Mouse (Mus musculus) kidney, embryonic 14.5 days (tissue): Measurements from ENCODE around the gene Cfap61. TPM values are rescaled to one million over a fixed set of nuclear protein-coding genes. Genes with fewer than 3 reads are reported as not detected.
A peak's percentile ranks its signal among the peaks of the same experiment; 100 is the strongest.
"Not testable (repeated sequence)": the region's sequence is repeated elsewhere in the genome, so short reads cannot be mapped to it uniquely, and the experiment has no call there.

Source experiments
- ATAC-seq: fragments of 200-750 bp; cut with Nextera tagmentation; 2 replicates; pipeline ENCODE4 v1.8.0; 2017; ENCODE audit warnings: moderate number of reproducible peaks, mild to moderate bottlenecking, moderate TSS enrichment, moderate library complexity; ENCODE audit not compliant: low FRiP score, low TSS enrichment
- H3K27ac ChIP-seq: fragments of 300-500 bp; sonication (generic); 2 replicates; pipeline ENCODE4 v1.5.1; 2014; ENCODE audit warnings: low read depth, mild to moderate bottlenecking, low read length, moderate library complexity, mixed read lengths
- H3K27me3 ChIP-seq: fragments of 300-500 bp; sonication (generic); 2 replicates; pipeline ENCODE4 v1.6.1; 2014; ENCODE audit warnings: mild to moderate bottlenecking, low read length; ENCODE audit not compliant: control insufficient read depth, insufficient read depth
- H3K36me3 ChIP-seq: fragments of 300-500 bp; sonication (generic); 2 replicates; pipeline ENCODE4 v1.6.1; 2014; ENCODE audit warnings: low read length, mixed read lengths; ENCODE audit not compliant: control insufficient read depth, insufficient read depth
- H3K4me1 ChIP-seq: fragments of 300-500 bp; sonication (generic); 2 replicates; pipeline ENCODE4 v1.6.1; 2014; ENCODE audit warnings: low read length, mixed read lengths; ENCODE audit not compliant: control insufficient read depth, insufficient read depth
- H3K4me2 ChIP-seq: fragments of 300-500 bp; sonication (generic); replicated peaks from 2 replicates; pipeline ENCODE4 v1.6.1; 2014; ENCODE audit warnings: low read depth, mild to moderate bottlenecking, low read length
- H3K4me3 ChIP-seq: fragments of 300-500 bp; sonication (generic); 2 replicates; pipeline ENCODE4 v1.5.1; 2014; ENCODE audit warnings: mild to moderate bottlenecking, low read length
- H3K9ac ChIP-seq: fragments of 300-500 bp; sonication (generic); 2 replicates; pipeline ENCODE4 v1.6.1; 2014; ENCODE audit warnings: low read depth, mild to moderate bottlenecking, low read length, moderate library complexity
- H3K9me3 ChIP-seq: fragments of 300-500 bp; sonication (generic); 2 replicates; pipeline ENCODE4 v1.6.1; 2016; ENCODE audit warnings: low read length; ENCODE audit not compliant: control insufficient read depth
- WGBS: fragments of 180-500 bp; shearing (Covaris S2); extraction: QIAGEN DNeasy Blood & Tissue Kit; methylation state at CpG from one replicate; pipeline ENCODE4 v1.1.7; 2014; 5-methylcytosine and 5-hydroxymethylcytosine counted together
- polyA plus RNA-seq: library from polyadenylated mRNA; unstranded; fragments of >200 nt; fragmentation: Nextera tagmentation; extraction: Ambion mirVana; gene quantifications from 2 replicates; pipeline ENCODE4 v1.2.1, GENCODE M21; 2014

The Cfap61 gene
- polyA plus RNA-seq = 0.49 and 0.73 TPM in 2 replicates

DNA sequence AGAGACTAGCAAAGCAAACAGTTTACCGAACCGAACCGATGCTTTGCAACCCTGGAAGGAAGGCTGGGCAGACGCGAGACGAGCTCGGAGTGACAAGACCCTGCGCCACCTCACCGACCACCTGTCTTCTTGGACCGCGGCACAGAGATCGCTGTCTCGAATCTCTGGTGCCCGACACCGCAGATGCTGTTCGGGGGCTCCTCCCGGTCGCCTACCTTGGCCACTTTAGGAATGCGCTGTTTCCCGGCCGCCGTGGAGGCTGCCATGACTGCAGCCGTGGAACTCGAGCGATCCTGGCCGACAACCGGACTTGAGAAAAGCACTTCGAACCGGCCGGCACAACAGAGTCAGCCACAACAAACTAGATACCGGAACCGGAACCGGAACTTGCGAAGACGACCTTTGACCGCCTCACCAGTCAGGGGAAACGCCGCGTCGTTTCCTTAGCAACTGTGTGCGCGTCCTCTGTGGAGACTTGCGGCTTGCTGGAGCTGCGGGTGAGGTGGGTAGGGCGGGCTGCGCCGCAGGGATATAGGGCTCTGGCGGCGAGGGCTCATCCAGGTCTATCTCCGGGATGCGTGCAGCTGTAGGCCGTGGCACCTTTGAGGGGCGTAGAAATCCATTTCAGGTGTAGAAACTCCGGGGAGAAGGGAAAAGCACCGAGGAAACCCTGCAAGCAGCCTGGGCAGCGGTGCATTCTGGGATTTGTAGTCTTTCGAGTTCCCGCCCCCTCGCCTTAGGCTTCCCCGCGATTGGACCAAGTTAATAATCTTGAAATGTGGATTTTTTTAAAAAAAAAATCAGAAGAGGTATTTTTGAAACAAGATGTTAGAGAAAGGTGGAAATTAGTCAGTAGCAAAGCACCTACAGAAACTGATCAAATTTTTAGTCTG, at the start of gene Cfap61, which contains the start of gene Crnkl1:
TSS of gene Cfap61 (plus strand) at position 446 of the 893 bp plus-strand sequence.
TSS of gene Crnkl1 (minus strand) at position 676 of the 893 bp plus-strand sequence.
- Histone ChIP-seq H3K4me1 (peaks cover 7% of the 10 kb centered on the region; the same call in 1 of the 2 replicates), H3K9ac (peak within 1 kb of the TSS; percentile 74), H3K4me3 (peak within 1 kb of the TSS; percentile 95), H3K4me2 (peak within 1 kb of the TSS; percentile 83), H3K9me3 (no peaks in the 10 kb centered on the region), H3K27ac (no peak within 1 kb of the TSS), H3K36me3 (peaks cover 24% of the 10 kb centered on the region), H3K27me3 (no peaks in the 10 kb centered on the region)
- peak; percentile 98 for ATAC-seq
- under 1% methylated on average over 61 of the region's 61 CpGs for WGBS

DNA sequence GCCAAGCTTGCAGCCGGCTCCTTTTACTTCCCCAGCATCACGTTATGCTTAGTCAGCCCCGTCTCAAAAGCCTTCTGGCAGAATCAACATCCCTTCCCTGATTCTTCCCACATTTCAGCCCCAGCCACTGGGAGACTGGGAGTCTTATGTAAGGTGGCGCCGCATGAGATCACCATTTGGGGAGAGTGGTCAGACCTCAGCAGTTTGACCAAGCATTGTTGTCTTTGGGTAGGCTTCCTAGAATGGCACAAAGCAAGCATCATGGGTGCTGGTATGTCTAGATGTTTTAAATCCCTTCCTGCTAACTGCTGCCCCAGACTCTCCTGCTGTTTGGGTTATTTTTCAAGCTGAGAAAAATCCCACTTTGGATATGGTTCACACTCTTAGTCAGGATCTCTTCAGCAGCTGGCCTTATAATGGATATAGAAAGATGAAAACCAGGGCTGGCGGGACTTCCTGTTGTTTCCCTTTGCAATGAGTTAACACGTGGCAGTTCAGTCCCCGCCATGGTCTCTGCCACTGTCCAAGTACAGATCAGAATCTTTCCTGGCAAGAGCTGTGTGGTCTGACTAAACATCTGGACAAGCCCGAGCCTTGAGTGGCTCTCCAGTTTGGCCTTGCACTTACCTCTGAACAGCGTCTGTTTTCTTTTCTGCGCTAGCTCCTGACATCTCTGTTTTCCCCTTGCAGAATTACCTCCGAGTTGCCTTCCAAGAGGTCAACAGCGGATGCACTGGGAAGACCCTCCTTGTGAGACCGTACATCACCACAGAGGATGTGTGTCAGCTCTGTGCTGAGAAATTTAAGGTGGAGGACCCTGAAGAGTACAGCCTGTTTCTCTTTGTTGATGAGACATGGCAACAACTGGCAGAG, 49.4 kb upstream of the Cfap61 start:
- H3K9me3 ChIP-seq = no peaks in the 10 kb centered on the region
- peaks cover 22% of the 10 kb centered on the region for H3K4me1 ChIP-seq
- H3K9ac ChIP-seq = no peak overlapping the region
- no peak overlapping the region for H3K4me3 ChIP-seq
- H3K36me3 ChIP-seq = peaks cover 23% of the 10 kb centered on the region
- no peak for ATAC-seq
- H3K27me3 ChIP-seq = no peaks in the 10 kb centered on the region
- H3K4me2 ChIP-seq = no peak overlapping the region
- WGBS = 41% methylated on average over 14 of the region's 14 CpGs
- H3K27ac ChIP-seq = peak overlapping the region; percentile 75; the same call in 1 of the 2 replicates

DNA sequence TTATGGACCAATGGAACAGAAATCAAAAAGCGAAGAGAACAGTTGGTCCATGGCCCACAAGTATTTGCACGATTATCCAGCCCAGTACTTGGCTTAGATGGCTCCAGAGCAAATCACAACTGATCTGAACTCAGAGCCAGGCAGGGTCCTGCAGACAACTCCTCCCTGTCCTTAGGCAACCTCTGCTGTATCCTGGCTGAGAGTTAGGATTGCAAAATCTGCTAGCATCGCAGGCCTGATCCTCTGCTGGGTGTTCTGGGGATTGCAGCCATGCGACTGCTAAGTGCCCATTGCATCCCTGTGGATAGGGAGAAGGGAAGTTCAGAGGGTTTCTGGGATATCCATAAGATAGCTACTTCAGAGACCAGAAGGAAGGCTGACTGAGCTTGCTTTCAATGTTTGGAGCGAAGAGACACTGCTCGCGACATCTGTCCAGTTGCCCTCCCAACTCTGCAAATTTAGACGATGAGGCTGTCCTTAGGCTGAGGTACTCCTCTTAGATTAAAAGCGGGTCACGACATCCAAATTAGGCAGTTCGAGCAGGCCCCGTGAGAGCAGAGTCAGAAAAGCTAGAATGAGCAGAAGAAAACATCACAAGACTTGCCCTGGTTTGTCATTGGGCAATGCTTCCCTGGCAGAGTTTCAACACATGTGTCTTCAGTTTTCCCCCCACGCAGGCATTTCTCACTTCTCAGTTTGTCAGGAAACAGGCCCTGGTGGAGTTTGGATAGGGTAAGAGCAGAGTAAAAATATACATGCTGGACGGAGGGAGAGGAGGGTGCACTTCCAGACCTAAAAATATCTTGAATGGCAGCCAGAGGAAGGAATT, 46.4 kb upstream of the Cfap61 start:
- no peak overlapping the region for H3K9ac ChIP-seq
- no peak overlapping the region for H3K4me2 ChIP-seq

DNA sequence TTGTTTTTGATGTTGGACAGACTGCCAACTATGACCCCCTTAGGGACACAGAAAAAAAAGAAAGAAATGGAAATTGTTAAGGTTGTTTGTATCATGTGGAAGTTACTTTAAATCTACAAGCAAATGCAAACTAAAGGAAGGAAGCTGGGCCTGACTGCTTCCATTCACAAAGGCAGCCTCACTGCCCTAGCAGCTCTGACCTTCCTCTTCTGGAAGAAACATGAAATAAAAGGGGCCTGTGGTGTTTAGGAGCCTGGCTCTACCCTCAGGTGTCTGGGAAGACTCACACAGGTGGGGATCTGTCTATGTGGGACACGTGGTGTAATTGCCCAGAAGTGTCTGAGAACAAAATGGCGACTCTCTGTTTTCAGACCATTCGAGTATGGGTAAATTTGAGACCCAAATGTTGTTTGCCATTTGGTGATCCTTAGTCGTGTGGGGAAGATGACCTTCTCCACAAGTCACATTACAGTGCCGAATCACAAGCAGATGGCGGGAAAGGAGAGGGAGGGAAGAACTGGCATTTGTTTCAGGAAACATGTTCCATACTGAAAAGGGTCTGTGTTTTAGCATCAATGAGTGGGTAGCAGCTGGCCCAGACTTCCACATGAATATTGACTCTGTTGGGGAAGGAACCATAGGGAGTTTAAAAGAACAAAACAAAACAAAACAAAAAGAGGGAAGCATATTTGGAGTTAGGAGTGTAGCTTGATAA, 45.7 kb upstream of the Cfap61 start:
- WGBS = 42% methylated on average over 6 of the region's 6 CpGs
- Histone ChIP-seq H3K9ac (no peak overlapping the region), H3K9me3 (no peaks in the 10 kb centered on the region), H3K27ac (peak overlapping the region; percentile 25; the same call in 1 of the 2 replicates), H3K27me3 (no peaks in the 10 kb centered on the region), H3K4me3 (no peak overlapping the region), H3K4me1 (peaks cover 19% of the 10 kb centered on the region), H3K36me3 (peaks cover 13% of the 10 kb centered on the region), H3K4me2 (no peak overlapping the region)
- no peak for ATAC-seq

More for the DNA sequence above, 46.4 kb upstream of the Cfap61 start:
- WGBS = 48% methylated on average over 14 of the region's 14 CpGs
- peak; percentile 14; the same call in 1 of the 2 replicates for ATAC-seq
- Histone ChIP-seq H3K27me3 (no peaks in the 10 kb centered on the region), H3K36me3 (peaks cover 16% of the 10 kb centered on the region), H3K4me3 (no peak overlapping the region), H3K9me3 (no peaks in the 10 kb centered on the region), H3K27ac (peak overlapping the region; percentile 44; the same call in 1 of the 2 replicates), H3K4me1 (peaks cover 19% of the 10 kb centered on the region)

DNA sequence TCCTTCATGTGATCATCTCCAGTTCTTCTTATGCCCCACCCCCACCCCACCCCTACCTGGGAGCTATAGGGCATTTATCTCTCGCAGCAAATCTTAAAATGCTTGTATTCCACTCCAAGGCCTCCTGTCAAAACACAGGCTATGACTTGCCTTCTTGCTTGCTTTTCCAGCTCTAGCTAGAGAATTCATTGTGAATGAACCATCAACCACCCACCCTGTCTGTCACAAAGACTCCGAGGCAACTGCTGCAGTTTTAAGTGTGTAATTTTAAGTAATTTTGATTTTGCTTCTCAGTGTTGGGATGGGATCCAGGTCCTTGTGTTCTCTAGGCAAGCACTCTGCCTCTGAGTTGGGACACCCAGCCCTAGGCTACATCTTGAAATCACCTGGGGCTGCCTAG, 44.0 kb upstream of the Cfap61 start:
- 80% methylated on average over 2 of the region's 2 CpGs for WGBS
- Histone ChIP-seq H3K9me3 (no peaks in the 10 kb centered on the region), H3K9ac (no peak overlapping the region), H3K4me3 (no peak overlapping the region), H3K27me3 (no peaks in the 10 kb centered on the region), H3K4me1 (0 out of 2 replicates have a peak, but pooled peaks cover 5% of the 10 kb centered on the region), H3K36me3 (peaks cover 6% of the 10 kb centered on the region), H3K27ac (no peak overlapping the region), H3K4me2 (no peak overlapping the region)
- no peak for ATAC-seq

DNA sequence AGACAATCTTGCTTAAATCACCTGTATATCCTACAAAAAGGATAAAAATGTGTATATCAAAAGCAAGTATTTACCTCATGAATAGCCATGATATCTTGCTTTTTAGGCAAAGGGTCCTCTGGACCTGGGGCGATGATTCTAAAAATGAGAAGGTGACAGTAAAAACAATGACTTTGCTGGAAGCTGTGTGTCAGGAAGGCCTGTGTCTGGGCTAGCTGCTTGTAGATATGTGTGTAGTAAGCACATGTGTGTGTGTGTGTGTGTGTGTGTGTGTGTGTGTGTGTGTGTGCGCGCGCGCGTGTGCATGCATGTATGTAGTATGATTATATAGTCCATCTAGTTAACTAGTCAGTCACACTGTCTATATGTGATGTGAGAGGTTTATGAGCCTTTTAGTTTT, 40.8 kb upstream of the Cfap61 start:
- Histone ChIP-seq H3K27ac (no peak overlapping the region), H3K9me3 (no peaks in the 10 kb centered on the region), H3K9ac (no peak overlapping the region), H3K4me1 (no peaks in the 10 kb centered on the region), H3K27me3 (no peaks in the 10 kb centered on the region), H3K4me3 (no peak overlapping the region), H3K4me2 (no peak overlapping the region), H3K36me3 (no peaks in the 10 kb centered on the region)
- over 99% methylated on average over 6 of the region's 6 CpGs for WGBS
- no peak for ATAC-seq

DNA sequence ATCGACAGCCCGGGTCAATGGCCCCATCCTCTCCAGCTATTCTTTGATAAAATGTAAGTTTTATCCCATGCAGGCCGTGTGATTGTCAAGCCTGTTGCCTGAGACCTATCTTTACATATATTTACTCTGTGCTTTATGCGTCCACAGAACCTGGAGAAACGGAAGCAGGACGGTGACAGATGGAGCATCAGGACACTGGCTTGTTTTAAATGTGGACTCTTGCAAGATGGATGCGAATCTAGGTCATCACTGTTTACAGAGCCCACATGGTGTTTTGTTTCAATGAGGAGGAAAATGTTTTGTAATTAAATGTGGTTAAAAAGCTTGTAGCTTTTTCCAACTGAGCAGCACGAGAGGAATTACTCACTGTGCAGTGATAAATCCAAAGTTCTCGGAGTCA, 36.5 kb upstream of the Cfap61 start:
- WGBS = 70% methylated on average over 9 of the region's 9 CpGs
- Histone ChIP-seq H3K36me3 (no peaks in the 10 kb centered on the region), H3K9me3 (no peaks in the 10 kb centered on the region), H3K27ac (no peak overlapping the region), H3K4me3 (no peak overlapping the region), H3K9ac (no peak overlapping the region), H3K27me3 (no peaks in the 10 kb centered on the region), H3K4me2 (no peak overlapping the region), H3K4me1 (no peaks in the 10 kb centered on the region)
- no peak for ATAC-seq

DNA sequence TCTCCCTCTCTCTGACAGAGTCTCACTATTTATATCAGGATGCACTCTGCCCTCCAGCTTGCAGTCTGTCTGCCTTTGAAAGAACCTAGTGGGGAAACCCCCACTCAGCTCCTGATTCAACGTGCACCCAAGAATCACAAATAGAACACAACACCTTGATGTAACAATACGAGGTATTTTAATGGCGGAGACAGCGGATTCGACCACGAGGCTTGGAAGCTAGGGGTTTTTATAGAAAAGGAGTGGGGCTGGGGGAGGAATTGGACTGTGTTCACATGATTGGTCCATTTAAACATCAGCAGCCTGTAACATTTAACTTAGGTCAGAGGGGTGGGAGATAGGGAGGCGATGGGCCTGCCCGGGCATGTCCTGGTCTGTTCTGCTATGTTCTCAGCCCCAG, 34.3 kb upstream of the Cfap61 start:
- ATAC-seq, H3K27me3 ChIP-seq, H3K36me3 ChIP-seq, H3K27ac ChIP-seq, H3K4me1 ChIP-seq, H3K9ac ChIP-seq, H3K9me3 ChIP-seq, H3K4me3 ChIP-seq, H3K4me2 ChIP-seq: not testable (repeated sequence)
- WGBS = 72% methylated on average over 8 of the region's 8 CpGs
